Mouse (Mus musculus): ENCODE measurements at regions not wholly inside any gene's neighbourhood (a gene's known extent, or its start where the extent isn't known, plus 50 kb on each side); places are given as distances from the start of the nearest gene placed in this dataset.
"Not testable (repeated sequence)": the region's sequence is repeated elsewhere in the genome, so short reads cannot be mapped to it uniquely, and the experiment has no call there.

- not testable (repeated sequence) for ATAC-seq (ENCODE audit: insufficient number of reproducible peaks, insufficient read depth, low FRiP score, low TSS enrichment, low read depth); H3K36me3 ChIP-seq; H3K27ac ChIP-seq; H3K9ac ChIP-seq (replicated peaks); H3K4me3 ChIP-seq (replicated peaks); H3K27me3 ChIP-seq; H3K4me1 ChIP-seq (replicated peaks); H3K4me2 ChIP-seq
- H3K9me3 ChIP-seq, result peaks cover 12% of the 10 kb centered on the region
- WGBS, result 84% methylated on average over 16 of the region's 16 CpGs
Observed at GRCm38 (mm10) chr17:13556060-13556660, 201.8 kb downstream of the Tcp10c start.

- H3K36me3 ChIP-seq, result no peaks in the 10 kb centered on the region
- no peaks in the 10 kb centered on the region for H3K9me3 ChIP-seq
- 84% methylated on average over 3 of the region's 3 CpGs for WGBS
- no peak overlapping the region for H3K27ac ChIP-seq
- H3K27me3 ChIP-seq, result no peaks in the 10 kb centered on the region
- no peak overlapping the region for H3K4me3 ChIP-seq (replicated peaks)
- H3K9ac ChIP-seq (replicated peaks), result no peak overlapping the region
- H3K4me1 ChIP-seq (replicated peaks), result peaks cover 6% of the 10 kb centered on the region; the same call in 1 of the 2 replicates
- no peak overlapping the region for H3K4me2 ChIP-seq
- no peak for ATAC-seq (ENCODE audit: insufficient number of reproducible peaks, insufficient read depth, low FRiP score, low TSS enrichment, low read depth)
Observed at GRCm38 (mm10) chr17:13558863-13559262, 201.5 kb upstream of the Afdn start.

GRCm38 (mm10) chr17:13561342-13561741 is 199.0 kb upstream of the Afdn start:
- ATAC-seq (ENCODE audit: insufficient number of reproducible peaks, insufficient read depth, low FRiP score, low TSS enrichment, low read depth), result no peak
- Histone ChIP-seq H3K4me2 (no peak overlapping the region), H3K36me3 (no peaks in the 10 kb centered on the region), H3K4me3 (replicated peaks) (no peak overlapping the region), H3K9ac (replicated peaks) (no peak overlapping the region), H3K9me3 (no peaks in the 10 kb centered on the region), H3K4me1 (replicated peaks) (no peaks in the 10 kb centered on the region), H3K27me3 (no peaks in the 10 kb centered on the region), H3K27ac (no peak overlapping the region)
- WGBS, result 72% methylated on average over 8 of the region's 8 CpGs

- Histone ChIP-seq H3K27ac (no peak overlapping the region), H3K4me3 (replicated peaks) (no peak overlapping the region), H3K9ac (replicated peaks) (no peak overlapping the region), H3K4me1 (replicated peaks) (no peaks in the 10 kb centered on the region), H3K36me3 (no peaks in the 10 kb centered on the region), H3K4me2 (no peak overlapping the region), H3K9me3 (no peaks in the 10 kb centered on the region), H3K27me3 (no peaks in the 10 kb centered on the region)
- 75% methylated on average over 2 of the region's 2 CpGs for WGBS
- no peak for ATAC-seq (ENCODE audit: insufficient number of reproducible peaks, insufficient read depth, low FRiP score, low TSS enrichment, low read depth)
Observed at GRCm38 (mm10) chr17:13562974-13563373, 197.4 kb upstream of the Afdn start.

- H3K9ac ChIP-seq (replicated peaks), result no peak overlapping the region
- H3K4me3 ChIP-seq (replicated peaks), result no peak overlapping the region
- no peaks in the 10 kb centered on the region for H3K4me1 ChIP-seq (replicated peaks)
- no peaks in the 10 kb centered on the region for H3K36me3 ChIP-seq
- no peaks in the 10 kb centered on the region for H3K27me3 ChIP-seq
- WGBS, result 90% methylated on average over 7 of the region's 7 CpGs
- no peak overlapping the region for H3K27ac ChIP-seq
- H3K9me3 ChIP-seq, result no peaks in the 10 kb centered on the region
- H3K4me2 ChIP-seq, result no peak overlapping the region
- ATAC-seq (ENCODE audit: insufficient number of reproducible peaks, insufficient read depth, low FRiP score, low TSS enrichment, low read depth), result no peak
Observed at GRCm38 (mm10) chr17:13564800-13565199, 195.5 kb upstream of the Afdn start.

- 79% methylated on average over 7 of the region's 7 CpGs for WGBS
- no peak for ATAC-seq (ENCODE audit: insufficient number of reproducible peaks, insufficient read depth, low FRiP score, low TSS enrichment, low read depth)
- Histone ChIP-seq H3K9me3 (no peaks in the 10 kb centered on the region), H3K27me3 (no peaks in the 10 kb centered on the region), H3K27ac (no peak overlapping the region), H3K4me2 (no peak overlapping the region), H3K4me3 (replicated peaks) (no peak overlapping the region), H3K9ac (replicated peaks) (no peak overlapping the region), H3K4me1 (replicated peaks) (no peaks in the 10 kb centered on the region), H3K36me3 (no peaks in the 10 kb centered on the region)
Observed at GRCm38 (mm10) chr17:13566680-13567079, 193.7 kb upstream of the Afdn start.

- H3K9me3 ChIP-seq, result no peaks in the 10 kb centered on the region
- H3K4me3 ChIP-seq (replicated peaks), result no peak overlapping the region
- no peak overlapping the region for H3K9ac ChIP-seq (replicated peaks)
- no peak; the same call in 1 of the 2 replicates for ATAC-seq (ENCODE audit: insufficient number of reproducible peaks, insufficient read depth, low FRiP score, low TSS enrichment, low read depth)
- 89% methylated on average over 3 of the region's 3 CpGs for WGBS
- H3K27me3 ChIP-seq, result no peaks in the 10 kb centered on the region
- H3K27ac ChIP-seq, result no peak overlapping the region
- H3K4me1 ChIP-seq (replicated peaks), result no peaks in the 10 kb centered on the region
- H3K4me2 ChIP-seq, result no peak overlapping the region
- no peaks in the 10 kb centered on the region for H3K36me3 ChIP-seq
Observed at GRCm38 (mm10) chr17:13567183-13567582, 193.2 kb upstream of the Afdn start.

- Histone ChIP-seq H3K27me3 (no peaks in the 10 kb centered on the region), H3K4me2 (no peak overlapping the region), H3K9ac (replicated peaks) (no peak overlapping the region), H3K36me3 (no peaks in the 10 kb centered on the region), H3K9me3 (no peaks in the 10 kb centered on the region), H3K27ac (no peak overlapping the region), H3K4me3 (replicated peaks) (no peak overlapping the region), H3K4me1 (replicated peaks) (no peaks in the 10 kb centered on the region)
- 85% methylated on average over 5 of the region's 5 CpGs for WGBS
- ATAC-seq (ENCODE audit: insufficient number of reproducible peaks, insufficient read depth, low FRiP score, low TSS enrichment, low read depth), result no peak
Observed at GRCm38 (mm10) chr17:13570796-13571195, 189.5 kb upstream of the Afdn start.

- Histone ChIP-seq H3K4me1 (replicated peaks) (no peaks in the 10 kb centered on the region), H3K36me3 (no peaks in the 10 kb centered on the region), H3K4me3 (replicated peaks) (no peak overlapping the region), H3K27me3 (no peaks in the 10 kb centered on the region), H3K9me3 (no peaks in the 10 kb centered on the region), H3K4me2 (no peak overlapping the region), H3K27ac (no peak overlapping the region), H3K9ac (replicated peaks) (no peak overlapping the region)
- no peak for ATAC-seq (ENCODE audit: insufficient number of reproducible peaks, insufficient read depth, low FRiP score, low TSS enrichment, low read depth)
- WGBS, result 79% methylated on average over 8 of the region's 8 CpGs
Observed at GRCm38 (mm10) chr17:13572204-13572833, 188.0 kb upstream of the Afdn start.

GRCm38 (mm10) chr17:13573036-13573435 is 187.3 kb upstream of the Afdn start:
- WGBS, result 75% methylated on average over 9 of the region's 9 CpGs
- Histone ChIP-seq H3K4me2 (no peak overlapping the region), H3K27ac (no peak overlapping the region), H3K9me3 (no peaks in the 10 kb centered on the region), H3K27me3 (no peaks in the 10 kb centered on the region), H3K4me3 (replicated peaks) (no peak overlapping the region), H3K9ac (replicated peaks) (no peak overlapping the region), H3K4me1 (replicated peaks) (no peaks in the 10 kb centered on the region), H3K36me3 (no peaks in the 10 kb centered on the region)
- no peak for ATAC-seq (ENCODE audit: insufficient number of reproducible peaks, insufficient read depth, low FRiP score, low TSS enrichment, low read depth)

GRCm38 (mm10) chr17:13574122-13574521 is 186.2 kb upstream of the Afdn start:
- no peak for ATAC-seq (ENCODE audit: insufficient number of reproducible peaks, insufficient read depth, low FRiP score, low TSS enrichment, low read depth)
- no peak overlapping the region for H3K4me3 ChIP-seq (replicated peaks)
- H3K9ac ChIP-seq (replicated peaks), result no peak overlapping the region
- no peaks in the 10 kb centered on the region for H3K27me3 ChIP-seq
- WGBS, result 68% methylated on average over 1 of the region's 1 CpGs
- H3K27ac ChIP-seq, result no peak overlapping the region
- no peaks in the 10 kb centered on the region for H3K9me3 ChIP-seq
- no peaks in the 10 kb centered on the region for H3K36me3 ChIP-seq
- H3K4me2 ChIP-seq, result no peak overlapping the region
- no peaks in the 10 kb centered on the region for H3K4me1 ChIP-seq (replicated peaks)
